Mouse (Mus musculus) lung, postnatal 14 days (tissue): ENCODE measurements at regions not wholly inside any gene's neighbourhood (a gene's known extent, or its start where the extent isn't known, plus 50 kb on each side); places are given as distances from the start of the nearest gene placed in this dataset.

ENCODE experiments used
- DNase-seq: peaks from one replicate; pipeline ENCODE4 v3.0.0; 2021

DNA sequence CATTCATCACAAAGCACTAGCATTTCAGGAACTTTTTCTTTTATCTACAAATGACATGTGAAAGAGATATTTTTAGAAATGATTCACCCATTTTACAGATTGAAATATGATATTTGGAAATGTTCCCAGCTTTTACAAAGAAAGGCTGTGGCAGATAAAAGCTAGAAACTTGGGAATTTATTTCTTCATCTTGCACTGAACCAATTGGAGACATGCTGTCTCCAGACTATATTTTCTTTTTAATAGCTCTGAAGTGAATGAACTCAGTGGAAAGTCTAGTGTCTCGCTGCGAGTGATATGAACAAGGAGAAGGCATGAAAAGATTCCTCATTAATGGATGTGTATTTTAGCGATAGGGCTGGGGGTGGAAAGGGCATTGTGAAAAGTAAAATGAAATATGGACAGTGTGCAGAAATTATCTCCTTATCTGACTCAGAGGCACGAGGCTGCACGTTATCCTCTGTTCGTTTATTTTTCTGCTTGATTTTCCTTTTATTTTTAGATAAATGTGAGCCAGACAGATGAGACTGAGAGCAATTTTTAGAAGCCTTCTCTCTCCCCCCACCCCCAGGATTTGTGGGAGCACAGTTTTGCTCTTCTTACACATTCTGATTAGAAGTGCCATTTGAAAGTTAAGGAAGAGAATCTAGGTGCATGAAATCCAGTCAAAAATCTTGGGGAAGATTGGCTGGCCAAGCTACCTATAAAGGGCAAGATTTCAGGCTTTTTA, 96.0 kb upstream of the Tcf21 start:
- no peak for DNase-seq

DNA sequence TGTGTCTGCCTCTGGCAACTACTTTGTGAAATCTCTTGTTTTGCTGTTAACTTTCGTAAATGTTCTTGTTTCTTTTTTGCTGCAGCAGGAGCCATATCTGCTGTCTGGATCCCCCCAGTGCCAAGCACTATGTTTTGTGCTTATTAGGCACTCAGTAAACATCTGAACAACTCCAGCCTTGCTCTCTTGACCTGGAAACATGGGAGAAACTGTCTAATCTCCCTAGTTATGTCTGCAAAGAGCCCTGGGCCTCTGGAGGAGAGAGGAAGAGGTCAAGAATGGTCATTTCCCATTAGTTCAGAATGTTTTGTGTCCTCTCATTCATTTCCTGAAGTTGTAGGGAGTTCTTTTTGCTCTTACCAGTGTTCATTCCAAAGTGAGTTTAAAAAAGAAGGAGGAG, 93.1 kb upstream of the Tcf21 start:
- DNase-seq = no peak

DNA sequence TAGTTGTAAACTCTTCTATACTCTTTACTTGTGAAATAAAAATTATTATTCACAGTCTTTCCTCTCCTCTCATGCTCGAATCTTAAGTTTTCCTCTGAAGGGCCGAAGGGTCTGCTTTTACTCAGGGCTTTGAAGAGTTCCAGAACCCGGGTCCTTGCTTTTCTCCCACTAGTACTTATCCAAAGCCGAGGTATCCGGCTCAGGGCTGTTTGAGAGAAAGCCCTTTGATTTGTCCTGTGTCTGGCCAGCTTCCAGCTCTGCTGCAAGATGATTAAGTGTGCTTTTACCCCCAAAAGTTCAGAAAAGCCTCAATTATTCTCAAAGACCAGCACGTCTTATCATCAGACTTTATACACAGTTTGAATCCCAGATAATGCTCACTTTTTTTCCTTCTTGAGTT, 88.7 kb upstream of the Tcf21 start:
- DNase-seq = no peak

DNA sequence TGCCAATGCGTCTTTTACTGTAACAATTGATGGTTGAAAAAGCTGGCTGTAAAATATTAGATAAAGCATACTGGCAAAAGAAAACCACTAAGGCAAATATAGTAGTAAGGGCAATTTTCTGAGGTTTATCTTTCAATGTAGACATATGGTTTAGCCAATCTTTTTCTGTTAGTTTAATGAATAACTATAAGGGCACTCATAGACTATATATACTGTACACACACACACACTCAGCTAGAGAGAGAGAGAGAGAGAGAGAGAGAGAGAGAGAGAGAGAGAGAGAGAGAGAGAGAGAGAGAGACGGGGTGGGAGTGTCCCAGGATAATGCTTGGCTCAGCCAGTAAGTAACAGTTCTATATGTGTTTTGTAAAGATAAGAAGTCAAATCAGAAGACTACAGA, 85.3 kb upstream of the Tcf21 start:
- DNase-seq = no peak

DNA sequence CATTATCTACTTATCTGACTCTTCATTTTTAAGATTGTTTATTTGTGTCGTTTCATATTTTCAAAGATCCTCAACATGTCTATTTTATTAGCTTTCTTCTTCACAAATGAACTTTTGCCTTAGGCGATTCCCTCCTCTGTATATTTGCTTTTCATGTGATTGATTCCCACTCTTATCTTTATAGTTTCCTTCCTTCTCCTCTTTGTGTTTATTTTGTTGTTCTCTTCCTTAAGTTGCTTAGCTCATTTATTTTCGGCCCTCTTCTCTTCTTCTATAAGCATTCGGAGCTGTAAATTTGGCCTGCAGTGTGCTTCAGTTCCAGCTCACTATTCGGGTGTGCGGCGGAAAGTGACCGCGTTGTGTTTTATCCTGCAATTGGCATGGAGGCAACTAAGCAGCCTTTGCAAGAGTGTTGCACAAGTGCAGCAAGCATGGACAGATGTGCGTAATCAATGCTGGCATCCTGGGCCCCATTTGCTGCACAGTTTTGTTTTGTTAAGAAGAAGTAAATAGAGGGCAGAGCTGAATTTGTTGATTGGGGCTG, 73.5 kb upstream of the Tcf21 start:
- DNase-seq = no peak

DNA sequence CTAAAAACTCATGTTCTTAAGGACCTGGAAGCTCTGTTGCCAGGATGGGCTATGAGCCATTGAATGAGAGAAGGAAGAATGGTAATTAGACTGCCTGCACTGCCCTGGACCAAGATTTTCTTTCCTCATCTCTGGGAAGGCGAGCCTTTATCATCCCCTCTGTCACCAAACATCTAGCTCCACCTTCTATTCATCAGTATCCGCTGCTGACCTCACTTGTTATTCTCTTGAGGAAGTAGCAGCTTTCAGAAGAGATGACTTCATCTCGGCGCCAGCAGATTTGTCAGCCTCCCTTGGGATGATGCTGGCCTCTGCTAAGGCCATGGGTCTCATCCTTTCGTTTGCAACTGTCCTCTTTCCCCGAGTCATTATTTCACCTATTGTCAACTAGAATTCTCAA, 67.5 kb upstream of the Tcf21 start:
- no peak for DNase-seq

DNA sequence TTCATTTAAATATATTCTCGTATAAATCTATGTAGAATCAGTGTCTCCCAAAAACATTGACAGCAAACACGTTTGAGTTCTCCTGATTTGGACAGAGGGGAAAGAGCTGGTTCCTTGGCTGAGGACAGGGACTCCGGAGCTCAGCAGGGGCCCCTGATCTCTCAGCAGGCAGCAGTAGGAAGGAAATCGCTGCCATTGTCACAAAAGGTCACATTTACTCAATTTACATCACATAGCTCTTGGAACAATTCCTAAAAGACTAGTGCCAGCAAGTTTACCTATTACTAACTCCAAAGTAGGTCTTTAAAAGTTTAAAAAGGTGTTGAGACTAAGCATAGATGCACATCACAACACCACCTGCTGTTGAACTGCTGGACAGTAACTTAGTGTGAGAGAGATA, 59.7 kb upstream of the Tcf21 start:
- no peak for DNase-seq

DNA sequence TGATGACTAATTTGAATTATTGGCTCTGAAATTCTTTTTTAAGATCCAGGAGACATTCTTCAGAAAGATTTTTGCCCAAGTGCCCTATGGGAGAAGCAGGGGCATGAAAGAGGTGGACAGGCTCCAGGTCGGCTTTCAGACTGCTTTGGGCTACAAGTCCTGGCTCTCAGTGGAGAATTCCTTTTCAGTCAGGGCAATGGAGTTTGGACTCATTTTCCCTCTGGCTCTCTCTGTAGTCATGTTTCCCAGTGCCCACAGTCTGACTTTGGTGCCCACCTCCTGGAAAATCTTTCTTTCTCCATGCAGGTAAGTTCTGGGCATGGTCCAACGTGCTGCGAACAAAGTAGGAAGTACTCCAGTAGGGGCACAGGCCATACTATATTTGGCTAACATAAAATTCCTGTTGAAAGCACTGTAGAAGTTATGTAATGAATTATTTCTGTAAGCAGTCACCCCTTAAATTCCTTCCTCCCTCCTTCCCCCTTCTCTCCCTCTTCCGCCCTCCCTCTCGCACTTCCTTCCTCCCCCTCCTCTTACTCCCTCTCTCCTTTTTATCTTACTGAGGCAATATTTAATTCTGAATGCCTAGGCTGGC, 57.7 kb upstream of the Tcf21 start:
- DNase-seq = no peak

DNA sequence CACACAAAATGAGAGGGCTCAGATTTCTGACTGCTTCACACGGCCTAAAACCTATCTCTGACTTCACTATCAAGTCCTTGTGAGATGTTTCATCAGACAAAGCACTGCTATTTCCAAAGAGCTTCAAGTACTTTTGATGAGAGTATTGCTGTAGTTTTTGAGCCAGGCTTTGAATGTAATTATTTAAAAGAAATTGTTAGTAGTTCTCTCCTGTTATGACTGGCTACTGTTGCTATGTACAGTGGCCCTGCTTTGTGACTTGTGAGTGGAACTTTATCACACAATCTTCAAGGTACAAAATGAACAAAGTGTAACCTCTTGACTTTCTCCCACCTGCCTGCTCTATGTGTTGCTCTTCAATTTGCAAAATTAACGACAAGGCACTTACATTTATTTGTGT, 57.1 kb upstream of the Tcf21 start:
- DNase-seq = no peak

DNA sequence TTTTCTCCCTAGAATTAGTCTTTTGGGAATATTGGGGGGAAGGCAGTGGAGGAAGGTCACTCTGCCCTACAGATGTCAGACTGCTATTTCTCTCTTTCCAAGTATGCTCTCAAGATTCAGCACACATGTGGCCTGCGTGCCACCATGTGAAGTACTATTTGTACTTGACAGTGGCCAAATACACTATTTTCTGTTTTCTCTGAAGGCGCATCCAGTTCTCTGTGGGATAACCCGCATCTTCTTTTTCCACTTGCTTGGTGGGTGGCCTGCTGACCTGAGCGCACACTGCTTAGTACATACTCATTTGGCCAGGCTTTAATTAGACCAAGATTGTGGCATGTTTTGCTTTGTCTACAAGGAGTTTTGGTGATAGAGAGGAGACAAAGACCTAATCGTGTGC, 55.7 kb upstream of the Tcf21 start:
- DNase-seq = no peak

DNA sequence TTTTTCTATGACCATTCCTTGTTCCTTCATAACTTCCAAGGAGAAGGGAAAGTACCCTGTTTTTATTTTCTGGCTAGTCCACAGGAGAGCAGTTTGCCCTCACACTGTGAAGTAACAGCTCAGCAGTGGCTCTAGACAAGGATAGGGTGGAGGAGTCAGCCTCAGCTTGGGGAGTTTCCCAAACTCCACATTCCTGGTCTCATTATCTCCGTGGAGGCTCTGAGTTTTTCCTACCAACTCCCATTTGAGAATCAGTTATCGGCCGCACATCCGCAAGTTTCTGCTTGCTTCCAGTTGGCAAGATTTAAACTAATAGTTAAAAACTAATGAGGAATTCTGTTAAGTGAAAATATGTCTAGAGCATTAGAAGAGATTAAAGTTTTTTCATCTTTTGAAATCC, 55.2 kb upstream of the Tcf21 start:
- DNase-seq = no peak
